Mouse (Mus musculus): Measurements from ENCODE around the gene Dcun1d3.

- TF ChIP-seq POLR2A (IDR thresholded peaks at IDR 0.05; ENCODE audit: extremely low read depth, insufficient read depth, low read length) (no peak), CTCF (IDR thresholded peaks at IDR 0.05; ENCODE audit: extremely low read depth, insufficient read depth, low read length) (no peak)
Measured at GRCm38 (mm10) chr7:119859476-119859875, 36.6 kb downstream of the Dcun1d3 start.

Measured in cortical plate, adult 2 months (tissue).